Mouse (Mus musculus): ENCODE data around the gene Grk6. TPM values are rescaled to one million over a fixed set of nuclear protein-coding genes. Genes with fewer than 3 reads are reported as not detected.

Gene Grk6
- polyA plus RNA-seq, 1 experiment, result 37.7 TPM

DNA sequence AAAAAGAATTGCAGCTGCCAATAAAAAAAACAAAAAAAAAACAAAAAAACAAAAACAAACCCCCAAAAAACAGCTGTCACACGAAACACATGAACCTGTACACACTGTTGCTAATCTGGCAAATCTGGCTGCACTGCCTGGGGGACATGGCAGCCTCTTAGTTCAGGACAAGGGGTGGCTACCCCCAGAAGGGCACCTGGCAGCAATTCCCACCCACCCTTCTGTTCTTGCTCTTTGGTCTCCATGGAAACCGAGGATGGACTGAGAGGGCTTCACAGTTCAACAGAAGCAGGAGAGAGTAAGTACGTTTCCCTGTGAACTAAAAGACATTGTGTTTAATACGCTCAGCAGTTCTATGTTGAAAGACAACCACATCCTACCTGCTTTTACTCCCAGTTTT, 50.8 kb downstream of the Grk6 start:
- Histone ChIP-seq H3K4me1 (ENCODE audit: control insufficient read depth, insufficient read depth, low read length) (0 out of 2 replicates have a peak, but pooled peaks cover 4% of the 10 kb centered on the region), H3K4me3 (ENCODE audit: insufficient read depth, low read length) (no peak overlapping the region), H3K27ac (ENCODE audit: insufficient read depth, low read length) (no peak overlapping the region)
- no peak for TF ChIP-seq POLR2A (IDR thresholded peaks at IDR 0.05; ENCODE audit: low read depth, low read length)
- TF ChIP-seq CTCF (IDR thresholded peaks at IDR 0.05; ENCODE audit: borderline replicate concordance, insufficient read depth, low read length), result no peak

DNA sequence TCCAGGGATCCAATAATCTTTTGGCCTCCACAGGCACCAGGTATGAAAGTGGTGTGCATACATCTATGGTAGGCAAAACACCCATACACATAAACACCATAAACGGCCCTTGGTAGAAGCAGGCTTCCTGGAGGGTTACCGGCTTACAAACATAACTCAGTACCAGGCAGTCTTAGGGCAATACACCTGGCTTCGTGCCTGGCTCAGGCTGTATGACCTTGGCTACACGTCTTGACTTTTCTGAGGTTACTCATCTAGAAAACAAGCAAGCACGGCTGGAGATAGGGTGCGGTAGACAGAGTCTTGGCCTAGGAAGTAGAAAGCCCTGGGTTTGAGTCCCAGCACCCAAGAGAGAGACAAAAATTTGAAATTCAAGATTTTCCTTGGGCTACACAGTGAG, 51.8 kb downstream of the Grk6 start:
- Histone ChIP-seq H3K4me1 (ENCODE audit: control insufficient read depth, insufficient read depth, low read length) (0 out of 2 replicates have a peak, but pooled peaks cover 4% of the 10 kb centered on the region), H3K27ac (ENCODE audit: insufficient read depth, low read length) (no peak overlapping the region), H3K4me3 (ENCODE audit: insufficient read depth, low read length) (no peak overlapping the region)
- TF ChIP-seq POLR2A (IDR thresholded peaks at IDR 0.05; ENCODE audit: low read depth, low read length) (no peak), CTCF (IDR thresholded peaks at IDR 0.05; ENCODE audit: borderline replicate concordance, insufficient read depth, low read length) (no peak)

DNA sequence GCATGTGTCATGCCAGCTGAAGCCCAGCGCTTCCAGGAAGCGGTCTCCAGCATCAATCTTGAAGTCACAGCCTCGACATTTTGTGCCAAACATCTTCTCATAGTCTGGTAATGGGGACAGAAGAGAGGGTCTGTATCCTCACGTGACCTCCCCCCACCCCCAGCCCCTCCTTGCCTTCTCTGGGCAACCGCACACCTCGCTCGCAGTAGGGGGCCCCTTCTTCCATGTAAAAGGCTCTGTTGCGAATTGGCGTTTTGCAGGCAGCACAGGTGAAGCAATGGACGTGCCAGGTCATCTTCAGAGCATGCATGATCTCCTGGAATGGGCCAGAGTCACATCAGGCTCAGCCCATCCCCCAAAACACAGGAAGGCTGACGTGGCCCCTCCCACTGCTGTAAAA, 54.0 kb downstream of the Grk6 start:
- H3K27ac ChIP-seq (ENCODE audit: insufficient read depth, low read length), result no peak overlapping the region
- TF ChIP-seq POLR2A (IDR thresholded peaks at IDR 0.05; ENCODE audit: low read depth, low read length), result no peak; the same call in 1 of the 2 replicates
- no peak for TF ChIP-seq CTCF (IDR thresholded peaks at IDR 0.05; ENCODE audit: borderline replicate concordance, insufficient read depth, low read length)
- H3K4me3 ChIP-seq (ENCODE audit: insufficient read depth, low read length), result no peak overlapping the region
- H3K4me1 ChIP-seq (ENCODE audit: control insufficient read depth, insufficient read depth, low read length), result 0 out of 2 replicates have a peak, but pooled peaks cover 4% of the 10 kb centered on the region

DNA sequence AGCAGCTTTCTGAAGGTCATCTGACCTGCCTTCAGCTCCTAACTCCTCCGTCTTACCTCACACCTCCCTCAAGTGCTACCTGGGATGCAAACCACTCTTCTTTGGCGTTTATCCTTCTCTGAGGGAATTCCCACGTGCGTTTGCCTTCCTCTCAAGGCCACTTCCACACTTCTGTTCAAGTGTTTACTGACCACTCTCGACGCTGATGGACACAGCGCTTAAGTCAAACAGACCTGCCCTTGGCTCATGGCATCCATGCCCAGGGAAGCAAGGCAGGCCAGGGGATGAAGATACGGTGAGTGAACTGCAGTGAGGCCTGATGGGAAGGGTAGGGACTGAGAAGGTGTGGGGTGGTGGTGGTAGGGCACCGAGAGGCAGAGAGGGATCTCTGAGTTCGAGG, 55.7 kb downstream of the Grk6 start:
- Histone ChIP-seq H3K4me1 (ENCODE audit: control insufficient read depth, insufficient read depth, low read length) (0 out of 2 replicates have a peak, but pooled peaks cover 4% of the 10 kb centered on the region), H3K27ac (ENCODE audit: insufficient read depth, low read length) (no peak overlapping the region), H3K4me3 (ENCODE audit: insufficient read depth, low read length) (no peak overlapping the region)
- TF ChIP-seq POLR2A (IDR thresholded peaks at IDR 0.05; ENCODE audit: low read depth, low read length) (no peak; the same call in 1 of the 2 replicates), CTCF (IDR thresholded peaks at IDR 0.05; ENCODE audit: borderline replicate concordance, insufficient read depth, low read length) (no peak)

DNA sequence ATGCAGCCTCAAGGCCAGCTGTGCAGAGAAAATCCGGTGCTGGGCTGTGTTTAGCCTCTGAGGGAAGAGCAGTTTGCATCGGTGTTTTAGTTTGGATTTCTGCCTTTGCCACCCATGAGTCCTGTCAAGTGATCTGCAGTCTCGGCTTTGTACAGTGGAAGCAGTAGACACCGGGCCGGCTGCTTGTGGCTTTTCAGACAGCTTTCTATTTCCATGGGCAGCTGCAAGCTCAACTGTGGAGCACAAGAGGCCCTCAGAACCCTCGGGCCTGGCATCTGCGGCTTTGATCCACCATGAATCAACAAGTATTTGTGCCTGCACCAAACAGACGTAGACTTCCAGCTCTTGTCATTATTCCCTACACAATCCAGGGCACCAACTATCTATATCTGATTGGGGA, 57.5 kb downstream of the Grk6 start:
- no peak overlapping the region for H3K4me3 ChIP-seq (ENCODE audit: insufficient read depth, low read length)
- no peak overlapping the region for H3K27ac ChIP-seq (ENCODE audit: insufficient read depth, low read length)

DNA sequence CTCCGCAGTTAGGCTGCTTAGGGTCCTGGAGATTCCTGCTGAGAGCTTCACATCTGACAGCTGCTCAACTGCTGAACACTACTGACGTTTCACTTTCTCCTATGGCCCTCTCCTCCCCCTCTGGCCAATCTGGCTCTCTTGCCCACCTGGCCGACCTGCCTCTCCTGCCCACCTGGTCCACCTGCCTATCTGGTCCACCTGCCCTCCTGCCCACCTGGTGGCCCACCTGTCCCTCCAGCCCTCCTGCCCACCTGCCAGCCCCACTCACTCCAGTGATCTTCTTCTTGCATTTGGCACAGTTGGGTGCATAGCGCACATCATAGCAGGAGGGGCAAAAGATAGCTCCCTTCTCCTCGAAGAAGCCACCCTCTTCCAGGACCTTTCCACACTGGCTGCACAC, 59.5 kb downstream of the Grk6 start:
- Histone ChIP-seq H3K4me1 (ENCODE audit: control insufficient read depth, insufficient read depth, low read length) (peaks cover 10% of the 10 kb centered on the region), H3K4me3 (ENCODE audit: insufficient read depth, low read length) (no peak overlapping the region), H3K27ac (ENCODE audit: insufficient read depth, low read length) (no peak overlapping the region)
- TF ChIP-seq CTCF (IDR thresholded peaks at IDR 0.05; ENCODE audit: borderline replicate concordance, insufficient read depth, low read length) (no peak), POLR2A (IDR thresholded peaks at IDR 0.05; ENCODE audit: low read depth, low read length) (no peak)

More for the DNA sequence above, 57.5 kb downstream of the Grk6 start:
- TF ChIP-seq CTCF (IDR thresholded peaks at IDR 0.05; ENCODE audit: borderline replicate concordance, insufficient read depth, low read length) (no peak), POLR2A (IDR thresholded peaks at IDR 0.05; ENCODE audit: low read depth, low read length) (no peak)
- H3K4me1 ChIP-seq (ENCODE audit: control insufficient read depth, insufficient read depth, low read length), result 0 out of 2 replicates have a peak, but pooled peaks cover 4% of the 10 kb centered on the region

DNA sequence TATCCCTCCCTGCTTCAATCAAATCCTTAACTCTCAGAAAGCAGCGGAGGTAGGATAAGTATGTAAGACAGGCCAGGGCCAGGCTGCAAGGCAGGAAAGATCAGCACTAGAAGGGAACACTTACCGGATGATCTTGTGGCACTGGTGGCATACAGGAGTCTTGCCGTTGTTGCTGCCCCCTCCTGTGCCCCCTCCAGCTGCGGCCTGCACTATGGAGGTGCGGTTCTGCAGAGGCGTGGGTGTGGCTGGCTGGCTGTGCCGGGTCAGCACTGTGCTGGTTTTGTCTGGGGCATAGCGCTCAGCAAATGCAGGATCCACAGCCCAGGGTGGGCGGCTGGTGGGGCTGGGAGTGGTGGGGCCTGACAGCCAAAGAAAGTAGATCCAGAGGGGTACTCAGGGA, 60.9 kb downstream of the Grk6 start:
- no peak overlapping the region for H3K27ac ChIP-seq (ENCODE audit: insufficient read depth, low read length)
- no peak overlapping the region for H3K4me3 ChIP-seq (ENCODE audit: insufficient read depth, low read length)
- H3K4me1 ChIP-seq (ENCODE audit: control insufficient read depth, insufficient read depth, low read length), result peaks cover 16% of the 10 kb centered on the region
- no peak for TF ChIP-seq CTCF (IDR thresholded peaks at IDR 0.05; ENCODE audit: borderline replicate concordance, insufficient read depth, low read length)

DNA sequence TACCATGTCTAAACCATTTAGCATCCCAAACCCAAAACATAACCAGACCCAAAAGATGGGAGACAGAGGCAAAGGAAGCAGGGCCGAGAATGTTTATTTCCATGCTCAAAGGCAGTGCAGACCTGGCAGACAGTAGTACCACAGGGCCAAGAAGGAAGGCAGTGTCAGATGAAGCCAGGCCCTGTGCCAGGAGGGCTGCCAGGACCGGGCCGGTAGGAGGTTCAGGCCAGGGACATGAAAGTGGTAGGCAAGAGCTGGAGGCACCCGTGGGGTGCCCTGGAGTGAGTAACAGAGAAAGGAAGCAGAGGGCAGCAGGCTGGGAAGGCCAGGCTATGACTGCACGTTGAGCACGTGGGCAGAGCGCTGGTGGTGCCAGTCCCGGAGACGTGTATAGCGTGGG, 61.8 kb downstream of the Grk6 start:
- Histone ChIP-seq H3K27ac (ENCODE audit: insufficient read depth, low read length) (no peak overlapping the region), H3K4me1 (ENCODE audit: control insufficient read depth, insufficient read depth, low read length) (peaks cover 16% of the 10 kb centered on the region), H3K4me3 (ENCODE audit: insufficient read depth, low read length) (no peak overlapping the region)
- TF ChIP-seq CTCF (IDR thresholded peaks at IDR 0.05; ENCODE audit: borderline replicate concordance, insufficient read depth, low read length) (no peak), POLR2A (IDR thresholded peaks at IDR 0.05; ENCODE audit: low read depth, low read length) (no peak)

DNA sequence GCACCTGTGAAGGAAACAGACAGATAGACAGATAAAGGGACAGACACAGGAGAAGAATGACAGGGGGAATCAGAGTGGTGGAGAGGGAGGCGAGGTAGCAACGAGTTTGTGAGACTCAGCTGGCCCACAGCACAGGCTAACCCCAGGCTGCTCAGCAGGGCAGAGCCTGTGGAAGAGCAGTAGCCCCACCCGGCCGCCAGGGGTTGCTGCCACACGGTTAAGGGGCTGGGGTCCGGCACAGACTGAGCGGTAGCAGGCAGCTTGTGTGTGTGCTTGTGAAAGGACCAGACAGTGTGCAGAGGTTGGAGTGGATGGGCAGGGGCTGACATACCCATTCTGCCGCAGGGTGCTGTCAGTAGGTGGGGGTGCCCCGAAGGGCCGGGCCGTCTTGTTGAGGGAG, 63.0 kb downstream of the Grk6 start:
- H3K4me1 ChIP-seq (ENCODE audit: control insufficient read depth, insufficient read depth, low read length), result peaks cover 16% of the 10 kb centered on the region
- TF ChIP-seq CTCF (IDR thresholded peaks at IDR 0.05; ENCODE audit: borderline replicate concordance, insufficient read depth, low read length), result no peak
- H3K4me3 ChIP-seq (ENCODE audit: insufficient read depth, low read length), result no peak overlapping the region
- H3K27ac ChIP-seq (ENCODE audit: insufficient read depth, low read length), result no peak overlapping the region

DNA sequence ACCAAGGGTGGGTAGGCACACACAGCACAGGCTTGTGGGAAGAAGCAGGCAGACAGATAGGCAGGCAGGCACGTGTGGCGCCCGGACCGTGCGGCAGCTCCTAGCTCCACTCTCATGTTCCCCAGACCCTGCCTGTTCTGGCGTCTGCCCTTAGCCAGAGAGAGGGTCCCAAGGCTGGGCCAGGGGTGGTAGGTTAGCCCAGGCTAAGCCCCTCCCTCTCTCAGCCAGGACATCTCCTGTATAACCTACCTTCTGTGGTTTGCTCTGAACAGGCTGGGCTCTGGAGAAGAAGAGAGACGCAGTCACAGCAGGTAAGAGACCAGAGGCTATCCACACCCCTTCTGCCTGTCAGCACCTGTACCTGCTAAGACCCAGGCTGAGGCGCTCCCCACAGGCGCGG, 63.7 kb downstream of the Grk6 start:
- no peak overlapping the region for H3K27ac ChIP-seq (ENCODE audit: insufficient read depth, low read length)
- TF ChIP-seq POLR2A (IDR thresholded peaks at IDR 0.05; ENCODE audit: low read depth, low read length), result no peak
- no peak for TF ChIP-seq CTCF (IDR thresholded peaks at IDR 0.05; ENCODE audit: borderline replicate concordance, insufficient read depth, low read length)
- H3K4me1 ChIP-seq (ENCODE audit: control insufficient read depth, insufficient read depth, low read length), result peaks cover 16% of the 10 kb centered on the region

DNA sequence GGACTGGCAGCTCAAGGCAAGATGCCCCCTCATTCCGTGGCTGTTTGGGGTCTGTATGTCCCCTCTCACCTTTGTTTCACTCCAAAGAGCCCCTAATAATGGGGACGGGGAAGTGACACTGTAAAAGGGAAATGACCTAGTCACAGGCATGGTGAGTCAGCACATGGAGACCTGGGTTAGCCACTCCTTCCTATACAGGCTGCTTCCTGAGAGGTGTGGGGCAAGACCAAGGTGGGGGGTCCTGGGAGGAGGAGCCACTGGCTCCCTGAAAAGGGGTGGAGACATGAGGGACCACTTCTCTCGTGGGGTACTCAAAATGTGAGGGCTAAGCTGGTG, 65.4 kb downstream of the Grk6 start:
- Histone ChIP-seq H3K27ac (ENCODE audit: insufficient read depth, low read length) (peak overlapping the region; percentile 65), H3K4me1 (ENCODE audit: control insufficient read depth, insufficient read depth, low read length) (peaks cover 16% of the 10 kb centered on the region), H3K4me3 (ENCODE audit: insufficient read depth, low read length) (peak overlapping the region; percentile 8; the same call in 1 of the 2 replicates)
- TF ChIP-seq POLR2A (IDR thresholded peaks at IDR 0.05; ENCODE audit: low read depth, low read length) (peak; percentile 11), CTCF (IDR thresholded peaks at IDR 0.05; ENCODE audit: borderline replicate concordance, insufficient read depth, low read length) (no peak)

More for the DNA sequence above, 63.7 kb downstream of the Grk6 start:
- H3K4me3 ChIP-seq (ENCODE audit: insufficient read depth, low read length), result no peak overlapping the region; the same call in 1 of the 2 replicates

Other genes with a start within 250 kb of the Grk6 start
- gene Nsd1, start 235.3 kb upstream of the Grk6 start, polyA plus RNA-seq (2011; ENCODE audit: insufficient read length, low read depth, missing spikeins), result 73.9 and 86.2 TPM in 2 replicates
- 267 and 295 TPM in 2 replicates for gene Prelid1, start 124.6 kb upstream of the Grk6 start, polyA plus RNA-seq (2011; ENCODE audit: insufficient read length, low read depth, missing spikeins)
- 41.4 and 48.0 TPM in 2 replicates for gene Rab24, start 123.1 kb upstream of the Grk6 start, polyA plus RNA-seq (2011; ENCODE audit: insufficient read length, low read depth, missing spikeins)
- 9.5 and 19.0 TPM in 2 replicates for gene Mxd3, start 115.2 kb upstream of the Grk6 start, polyA plus RNA-seq (2011; ENCODE audit: insufficient read length, low read depth, missing spikeins)
- 66.9 and 70.7 TPM in 2 replicates for gene Lman2, start 82.3 kb upstream of the Grk6 start, polyA plus RNA-seq (2011; ENCODE audit: insufficient read length, low read depth, missing spikeins)
- gene Rgs14, start 75.3 kb upstream of the Grk6 start, polyA plus RNA-seq (2011; ENCODE audit: insufficient read length, low read depth, missing spikeins), result not detected in 2 replicates
- gene Slc34a1, start 46.9 kb upstream of the Grk6 start, polyA plus RNA-seq (2011; ENCODE audit: insufficient read length, low read depth, missing spikeins), result not detected in 2 replicates
- not detected in 2 replicates for gene Pfn3, start 29.8 kb upstream of the Grk6 start, polyA plus RNA-seq (2011; ENCODE audit: insufficient read length, low read depth, missing spikeins)
- not detected in 2 replicates for gene F12, start 18.3 kb upstream of the Grk6 start, polyA plus RNA-seq (2011; ENCODE audit: insufficient read length, low read depth, missing spikeins)
- gene Prr7, start 19.2 kb downstream of the Grk6 start, polyA plus RNA-seq (2011; ENCODE audit: insufficient read length, low read depth, missing spikeins), result 2.5 and 4.6 TPM in 2 replicates
- 105 and 139 TPM in 2 replicates for gene Dbn1, start 43.0 kb downstream of the Grk6 start, polyA plus RNA-seq (2011; ENCODE audit: insufficient read length, low read depth, missing spikeins)
- 132 and 179 TPM in 2 replicates for gene Pdlim7, start 68.6 kb downstream of the Grk6 start, polyA plus RNA-seq (2011; ENCODE audit: insufficient read length, low read depth, missing spikeins)
- 0.60 and 0.79 TPM in 2 replicates for gene Dok3, start 84.2 kb downstream of the Grk6 start, polyA plus RNA-seq (2011; ENCODE audit: insufficient read length, low read depth, missing spikeins)
- 23.9 and 26.2 TPM in 2 replicates for gene Ddx41, start 91.6 kb downstream of the Grk6 start, polyA plus RNA-seq (2011; ENCODE audit: insufficient read length, low read depth, missing spikeins)
- 20.9 and 24.5 TPM in 2 replicates for gene Fam193b, start 126.0 kb downstream of the Grk6 start, polyA plus RNA-seq (2011; ENCODE audit: insufficient read length, low read depth, missing spikeins)
- 228 and 231 TPM in 2 replicates for gene Tmed9, start 128.7 kb downstream of the Grk6 start, polyA plus RNA-seq (2011; ENCODE audit: insufficient read length, low read depth, missing spikeins)
- gene B4galt7, start 154.8 kb downstream of the Grk6 start, polyA plus RNA-seq (2011; ENCODE audit: insufficient read length, low read depth, missing spikeins), result 16.4 and 18.7 TPM in 2 replicates
- gene Caml, start 177.9 kb downstream of the Grk6 start, polyA plus RNA-seq (2011; ENCODE audit: insufficient read length, low read depth, missing spikeins), result 47.1 and 50.0 TPM in 2 replicates
- 46.6 and 52.8 TPM in 2 replicates for gene Ddx46, start 190.0 kb downstream of the Grk6 start, polyA plus RNA-seq (2011; ENCODE audit: insufficient read length, low read depth, missing spikeins)
- gene B230219D22Rik, start 248.1 kb downstream of the Grk6 start, polyA plus RNA-seq (2011; ENCODE audit: insufficient read length, low read depth, missing spikeins), result 91.3 and 96.3 TPM in 2 replicates

Measured in embryonic fibroblast, embryonic 13.5 days (primary cell).